Mouse (Mus musculus): Measurements from ENCODE around the gene Nt5c2.
A peak's percentile ranks its signal among the peaks of the same experiment; 100 is the strongest.

Nt5c2 gene

GRCm38 (mm10) chr19:47014447-47015381 lies at the start of gene Nt5c2, which contains the start of gene Ina:
Gene Nt5c2, minus strand, starts transcription at chr19:47015153.
Gene Ina, plus strand, starts transcription at chr19:47014698.
- peak in 1 of 2 experiments; percentile 24 for DNase-seq (ENCODE audit: low spot score in 2 of 2)

- DNase-seq (ENCODE audit: low spot score in 2 of 2) = no peak
Observed at GRCm38 (mm10) chr19:47057684-47058083, 42.7 kb upstream of the Nt5c2 start.

GRCm38 (mm10) chr19:47053471-47053870 lies 38.5 kb upstream of the Nt5c2 start:
- no peak for DNase-seq (ENCODE audit: low spot score in 2 of 2)

GRCm38 (mm10) chr19:47052927-47053326 lies 38.0 kb upstream of the Nt5c2 start:
- DNase-seq (ENCODE audit: low spot score in 2 of 2) = no peak

GRCm38 (mm10) chr19:47050271-47051032 lies 35.5 kb upstream of the Nt5c2 start, which contains the start of gene Pcgf6:
Gene Pcgf6, minus strand, starts transcription at chr19:47050906.
- peak; percentile 69 to 77 for DNase-seq (ENCODE audit: low spot score in 2 of 2)

GRCm38 (mm10) chr19:47049840-47050239 lies 34.9 kb upstream of the Nt5c2 start:
- no peak for DNase-seq (ENCODE audit: low spot score in 2 of 2)

- DNase-seq (ENCODE audit: low spot score in 2 of 2) = no peak
Observed at GRCm38 (mm10) chr19:47049061-47049460, 34.1 kb upstream of the Nt5c2 start.

GRCm38 (mm10) chr19:47047236-47047833 lies 32.4 kb upstream of the Nt5c2 start:
- DNase-seq (ENCODE audit: low spot score in 2 of 2) = no peak

GRCm38 (mm10) chr19:47046343-47046742 lies 31.4 kb upstream of the Nt5c2 start:
- no peak for DNase-seq (ENCODE audit: low spot score in 2 of 2)

- DNase-seq (ENCODE audit: low spot score in 2 of 2) = peak in 1 of 2 experiments; percentile 22
Observed at GRCm38 (mm10) chr19:47043608-47044007, 28.7 kb upstream of the Nt5c2 start.

GRCm38 (mm10) chr19:47040720-47041473 lies 25.9 kb upstream of the Nt5c2 start:
- DNase-seq (ENCODE audit: low spot score in 2 of 2) = no peak

GRCm38 (mm10) chr19:47036596-47036995 lies 21.6 kb upstream of the Nt5c2 start:
- no peak for DNase-seq (ENCODE audit: low spot score in 2 of 2)

GRCm38 (mm10) chr19:47034916-47035315 lies 20.0 kb upstream of the Nt5c2 start:
- no peak for DNase-seq (ENCODE audit: low spot score in 2 of 2)

GRCm38 (mm10) chr19:47031770-47032169 lies 16.8 kb upstream of the Nt5c2 start:
- DNase-seq (ENCODE audit: low spot score in 2 of 2) = no peak

- DNase-seq (ENCODE audit: low spot score in 2 of 2) = no peak
Observed at GRCm38 (mm10) chr19:47029796-47030195, 14.8 kb upstream of the Nt5c2 start.

- DNase-seq (ENCODE audit: low spot score in 2 of 2) = no peak
Observed at GRCm38 (mm10) chr19:47026513-47026912, 11.6 kb upstream of the Nt5c2 start.

GRCm38 (mm10) chr19:47024954-47025353 lies 10.0 kb upstream of the Nt5c2 start:
- no peak for DNase-seq (ENCODE audit: low spot score in 2 of 2)

- DNase-seq (ENCODE audit: low spot score in 2 of 2) = no peak
Observed at GRCm38 (mm10) chr19:47023546-47023945, 8.6 kb upstream of the Nt5c2 start.

GRCm38 (mm10) chr19:47022709-47023108 lies 7.8 kb upstream of the Nt5c2 start:
- no peak for DNase-seq (ENCODE audit: low spot score in 2 of 2)

GRCm38 (mm10) chr19:47019326-47019725 lies 4.4 kb upstream of the Nt5c2 start:
- DNase-seq (ENCODE audit: low spot score in 2 of 2) = no peak

GRCm38 (mm10) chr19:47018330-47018729 lies 3.4 kb upstream of the Nt5c2 start:
- DNase-seq (ENCODE audit: low spot score in 2 of 2) = no peak

Measured in thymus, postnatal 10 days (tissue).